Mouse (Mus musculus) central nervous system, embryonic 18 days (tissue): Measurements from ENCODE around the gene Eea1. TPM values are rescaled to one million over a fixed set of nuclear protein-coding genes. Genes with fewer than 3 reads are reported as not detected.

ENCODE experiments used
- polyA plus RNA-seq: library from polyadenylated mRNA; depleted of rRNA; stranded (reverse); fragments of >200 nt; gene quantifications from 2 replicates; pipeline ENCODE4 v1.2.3, GENCODE M21; 2012; rRNA removed

Eea1 gene
- 10.9 and 12.4 TPM in 2 replicates for polyA plus RNA-seq

DNA sequence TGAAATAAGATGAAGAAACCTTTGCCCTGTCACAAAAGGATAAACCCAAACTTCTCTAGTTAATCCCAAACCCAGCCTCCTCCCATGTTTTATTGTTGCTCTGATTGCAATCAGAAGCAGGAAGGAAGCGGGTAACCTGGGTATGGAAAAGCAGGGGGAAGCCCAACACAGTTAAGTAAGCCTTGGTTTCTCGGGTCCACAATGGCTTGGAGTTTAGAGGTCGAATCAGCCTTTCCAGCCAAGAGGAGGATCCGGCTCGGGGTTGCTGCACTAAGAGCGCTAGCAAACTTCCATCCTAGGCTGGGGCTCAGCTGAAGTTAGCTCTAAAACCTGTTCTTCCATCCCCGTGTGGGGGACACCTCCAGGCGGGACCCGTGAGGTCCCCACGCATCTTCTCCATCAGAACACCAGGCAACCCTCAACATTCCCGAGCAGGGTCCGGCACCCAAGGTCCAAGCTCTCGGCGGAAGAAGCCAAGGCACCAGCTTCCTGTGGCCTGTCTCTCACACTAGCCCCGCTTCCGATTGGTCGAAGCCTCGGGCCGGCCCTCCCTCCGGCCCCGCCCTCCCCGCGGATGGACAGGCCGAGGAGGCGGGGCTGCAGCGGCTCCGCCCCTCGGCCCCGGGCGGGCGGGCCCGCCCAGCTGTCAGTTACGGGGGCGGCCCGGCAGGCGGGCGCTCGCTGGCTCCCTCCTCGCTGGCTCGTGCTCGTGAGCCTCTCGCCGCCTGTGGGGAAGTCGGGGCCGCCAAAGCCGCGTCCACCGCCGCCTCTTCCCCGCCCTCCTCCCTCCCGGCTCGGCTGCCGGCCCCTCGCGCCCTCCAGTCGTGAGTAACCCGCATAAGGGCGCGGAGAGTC, at the start of gene Eea1:
Eea1 (plus strand) TSS at position 605 of the 855 bp plus-strand sequence.

Other genes starting within 250 kb of the Eea1 start
- not detected in 2 replicates for gene Gm33543, start 97.7 kb upstream of the Eea1 start, polyA plus RNA-seq
- gene Gm5426, start 196.0 kb downstream of the Eea1 start, polyA plus RNA-seq, result not detected in 2 replicates